Mouse (Mus musculus) lung, embryonic 16.5 days (tissue): Measurements from ENCODE around the gene Fam160b1. TPM values are rescaled to one million over a fixed set of nuclear protein-coding genes. Genes with fewer than 3 reads are reported as not detected.

Experiments
- ATAC-seq: fragments of 200-750 bp; cut with Nextera tagmentation; 2 replicates; pipeline ENCODE4 v1.8.0; 2017; ENCODE audit warnings: low read depth, mild to moderate bottlenecking, moderate library complexity
- H3K27ac ChIP-seq: fragments of 300-500 bp; sonication (generic); 2 replicates; pipeline ENCODE4 v1.5.1; 2014; ENCODE audit warnings: mild to moderate bottlenecking, control low read depth, low read length
- H3K27me3 ChIP-seq: fragments of 300-500 bp; sonication (generic); 2 replicates; pipeline ENCODE4 v1.6.1; 2014; ENCODE audit warnings: low read depth, low read length, mixed read lengths; ENCODE audit not compliant: control insufficient read depth, insufficient read depth
- H3K36me3 ChIP-seq: fragments of 300-500 bp; sonication (generic); 2 replicates; pipeline ENCODE4 v1.6.1; 2014; ENCODE audit warnings: low read length; ENCODE audit not compliant: control insufficient read depth, insufficient read depth
- H3K4me1 ChIP-seq: fragments of 300-500 bp; sonication (generic); replicated peaks from 2 replicates; pipeline ENCODE4 v1.6.1; 2014; ENCODE audit warnings: low read length, mixed read lengths; ENCODE audit not compliant: control insufficient read depth, insufficient read depth
- H3K4me2 ChIP-seq: fragments of 300-500 bp; sonication (generic); 2 replicates; pipeline ENCODE4 v1.6.1; 2014; ENCODE audit warnings: low read depth, low read length, control low read depth
- H3K4me3 ChIP-seq: fragments of 300-500 bp; sonication (generic); 2 replicates; pipeline ENCODE4 v1.5.1; 2014; ENCODE audit warnings: mild to moderate bottlenecking, low read length, control low read depth
- H3K9ac ChIP-seq: fragments of 300-500 bp; sonication (generic); 2 replicates; pipeline ENCODE4 v1.6.1; 2014; ENCODE audit warnings: low read length, control low read depth
- H3K9me3 ChIP-seq: fragments of 300-500 bp; sonication (generic); 2 replicates; pipeline ENCODE4 v1.6.1; 2016; ENCODE audit warnings: low read length; ENCODE audit not compliant: control insufficient read depth
- WGBS: fragments of 180-500 bp; shearing (Covaris S2); extraction: QIAGEN DNeasy Blood & Tissue Kit; methylation state at CpG from one replicate; pipeline ENCODE4 v1.1.7; 2014; 5-methylcytosine and 5-hydroxymethylcytosine counted together
- polyA plus RNA-seq: library from polyadenylated mRNA; unstranded; fragments of >200 nt; fragmentation: Nextera tagmentation; extraction: Ambion mirVana; gene quantifications from 2 replicates; pipeline ENCODE4 v1.2.1, GENCODE M21; 2015

Fam160b1 gene
- polyA plus RNA-seq: 15.0 and 15.5 TPM in 2 replicates

DNA sequence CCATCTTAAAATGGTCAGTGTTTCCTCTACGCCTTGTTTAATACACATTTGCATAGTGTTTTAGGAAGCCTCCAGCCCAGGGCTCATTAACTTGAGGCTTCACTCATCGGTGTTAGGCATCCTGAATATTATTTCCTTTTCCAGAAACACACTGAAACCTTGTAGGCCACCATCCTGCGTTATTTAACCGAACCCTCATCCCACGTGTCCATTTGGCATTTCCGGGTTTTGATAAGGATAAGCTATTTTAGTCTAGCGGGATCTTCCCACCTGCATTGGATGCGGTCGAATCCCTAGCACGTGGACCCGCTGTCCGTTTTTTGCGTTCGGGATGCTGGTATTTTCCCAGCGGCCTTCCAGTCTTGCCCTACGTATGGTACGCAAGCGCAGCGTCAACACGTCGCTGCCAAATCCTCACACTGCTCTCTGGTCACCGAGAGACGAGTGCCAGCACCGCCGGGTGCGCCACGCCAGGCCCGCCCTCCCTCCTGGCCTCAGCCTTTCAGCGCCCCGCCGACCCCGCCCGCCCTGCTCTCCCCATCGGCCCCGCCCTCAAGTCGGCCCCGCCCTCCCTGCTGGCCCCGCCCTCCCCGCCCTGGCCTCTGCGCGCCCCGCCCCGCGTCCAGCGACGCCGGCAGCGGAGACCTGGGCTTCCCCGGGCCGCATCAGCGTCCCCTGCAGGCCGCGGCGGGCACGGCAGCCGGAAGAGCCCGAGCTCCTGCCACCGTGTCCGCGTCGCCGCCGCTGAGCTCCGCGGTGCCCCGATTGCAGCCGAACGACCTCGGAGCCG is at the start of gene Fam160b1:
Fam160b1 (plus strand) TSS at position 340 of the 790 bp plus-strand sequence.
- peak within 1 kb of the TSS; percentile 87 for H3K4me3 ChIP-seq
- peak within 1 kb of the TSS; percentile 99 for H3K9ac ChIP-seq
- H3K27ac ChIP-seq: peak within 1 kb of the TSS; percentile 95
- WGBS: under 1% methylated on average over 33 of the region's 70 CpGs
- no peaks in the 10 kb centered on the region for H3K9me3 ChIP-seq
- no peaks in the 10 kb centered on the region for H3K27me3 ChIP-seq
- peak within 1 kb of the TSS; percentile 73 for H3K4me2 ChIP-seq
- no peaks in the 10 kb centered on the region for H3K36me3 ChIP-seq
- H3K4me1 ChIP-seq: peaks cover 41% of the 10 kb centered on the region
- peak; percentile 88 for ATAC-seq

DNA sequence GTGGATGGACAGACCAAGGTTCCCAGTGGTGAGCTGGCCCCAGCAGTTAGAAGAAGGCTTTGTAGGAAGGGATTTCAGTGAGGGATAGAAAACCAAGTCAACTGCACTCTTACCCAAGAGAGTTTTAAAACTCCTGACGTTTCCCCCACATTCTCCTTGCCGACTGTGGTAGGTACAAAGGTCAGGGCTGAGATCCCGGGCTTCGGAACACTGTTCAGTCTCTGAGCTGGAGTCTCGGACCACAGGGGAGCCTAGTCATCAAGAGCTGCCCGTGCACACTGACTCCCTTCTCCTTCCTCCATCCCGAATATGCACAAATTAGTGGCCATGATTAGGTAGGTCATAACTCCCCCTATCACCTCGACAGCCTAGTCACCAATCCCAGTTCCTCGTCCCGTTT is 47.3 kb upstream of the Fam160b1 start:
- 73% methylated on average over 10 of the region's 10 CpGs for WGBS
- no peak overlapping the region for H3K4me3 ChIP-seq
- H3K9me3 ChIP-seq: no peaks in the 10 kb centered on the region
- no peak overlapping the region for H3K27ac ChIP-seq
- H3K27me3 ChIP-seq: peaks cover 19% of the 10 kb centered on the region
- no peak overlapping the region for H3K9ac ChIP-seq
- H3K4me2 ChIP-seq: no peak overlapping the region
- H3K4me1 ChIP-seq: peaks cover 8% of the 10 kb centered on the region; the same call in 1 of the 2 replicates
- ATAC-seq: no peak
- no peaks in the 10 kb centered on the region for H3K36me3 ChIP-seq

DNA sequence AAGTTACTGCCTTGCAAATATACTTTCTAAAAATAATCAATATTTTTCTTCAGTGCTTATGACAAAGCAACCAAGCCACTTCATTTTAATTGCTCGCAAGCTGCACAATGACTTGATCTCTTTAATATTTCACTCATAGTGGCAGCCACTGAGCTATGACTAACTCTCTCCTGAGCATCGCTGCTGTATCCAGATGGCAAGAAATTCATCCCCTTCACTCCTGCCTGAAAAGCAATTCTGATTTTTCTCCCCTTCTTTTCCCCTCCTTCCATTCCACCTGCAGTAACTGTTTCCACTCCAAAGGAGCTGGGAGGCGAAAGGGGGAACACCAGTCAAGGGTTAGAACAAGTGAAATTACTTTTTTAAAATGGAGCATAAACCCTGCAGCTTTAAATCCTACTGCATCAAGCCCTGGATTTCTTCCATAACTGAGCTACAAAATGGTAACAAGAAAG is 46.6 kb upstream of the Fam160b1 start:
- H3K4me3 ChIP-seq: peak overlapping the region; percentile 65
- WGBS: 69% methylated on average over 3 of the region's 3 CpGs
- no peak for ATAC-seq
- no peaks in the 10 kb centered on the region for H3K9me3 ChIP-seq
- H3K9ac ChIP-seq: no peak overlapping the region
- peaks cover 8% of the 10 kb centered on the region; the same call in 1 of the 2 replicates for H3K4me1 ChIP-seq
- H3K4me2 ChIP-seq: peak overlapping the region; percentile 85
- H3K27me3 ChIP-seq: peaks cover 19% of the 10 kb centered on the region
- no peak overlapping the region for H3K27ac ChIP-seq
- H3K36me3 ChIP-seq: no peaks in the 10 kb centered on the region

DNA sequence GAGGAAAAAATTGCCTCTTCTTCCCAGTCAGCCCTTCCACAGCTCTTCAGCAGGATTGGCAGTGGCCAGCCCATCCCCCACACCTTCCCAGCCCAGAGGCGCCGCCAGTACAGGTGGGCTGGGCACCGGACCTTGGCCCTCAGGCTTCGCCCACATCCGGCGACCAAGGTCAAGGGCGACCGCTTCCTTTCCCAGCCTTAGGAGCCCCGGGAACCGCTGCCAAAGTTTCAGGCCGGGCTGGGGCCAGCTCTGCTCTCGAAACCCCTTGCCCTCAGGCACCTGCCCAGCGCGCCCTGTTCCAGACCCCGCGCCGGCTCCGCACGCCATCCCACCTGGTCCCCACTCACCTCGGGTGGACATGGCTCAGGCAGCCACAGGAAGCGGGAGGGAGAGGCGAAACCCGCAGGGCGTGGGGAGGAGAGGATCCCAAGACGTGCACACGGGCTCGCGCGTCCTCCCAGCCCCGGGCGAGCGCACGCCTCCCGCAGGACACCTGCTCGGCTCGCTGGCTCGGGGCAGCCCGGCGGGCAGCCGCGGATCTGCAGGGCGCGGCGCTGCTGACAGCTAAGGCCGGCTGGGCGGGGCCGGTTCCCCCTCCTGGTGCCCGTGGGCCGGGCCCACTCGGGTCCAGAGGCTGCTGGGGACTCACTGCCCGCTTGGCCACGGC is 46.0 kb upstream of the Fam160b1 start, which contains the start of gene Ablim1:
Ablim1 (minus strand) TSS at position 574 of the 667 bp plus-strand sequence.
- H3K36me3 ChIP-seq: no peaks in the 10 kb centered on the region
- H3K4me3 ChIP-seq: peak within 1 kb of the TSS; percentile 65
- peak within 1 kb of the TSS; percentile 74 for H3K9ac ChIP-seq
- 0 out of 2 replicates have a peak within 1 kb of the TSS, but pooled peaks have one; percentile 20 for H3K27ac ChIP-seq
- H3K27me3 ChIP-seq: peaks cover 19% of the 10 kb centered on the region
- no peaks in the 10 kb centered on the region for H3K9me3 ChIP-seq
- peak; percentile 83 for ATAC-seq
- peak within 1 kb of the TSS; percentile 85 for H3K4me2 ChIP-seq
- WGBS: under 1% methylated on average over 49 of the region's 52 CpGs
- H3K4me1 ChIP-seq: peaks cover 8% of the 10 kb centered on the region; the same call in 1 of the 2 replicates

DNA sequence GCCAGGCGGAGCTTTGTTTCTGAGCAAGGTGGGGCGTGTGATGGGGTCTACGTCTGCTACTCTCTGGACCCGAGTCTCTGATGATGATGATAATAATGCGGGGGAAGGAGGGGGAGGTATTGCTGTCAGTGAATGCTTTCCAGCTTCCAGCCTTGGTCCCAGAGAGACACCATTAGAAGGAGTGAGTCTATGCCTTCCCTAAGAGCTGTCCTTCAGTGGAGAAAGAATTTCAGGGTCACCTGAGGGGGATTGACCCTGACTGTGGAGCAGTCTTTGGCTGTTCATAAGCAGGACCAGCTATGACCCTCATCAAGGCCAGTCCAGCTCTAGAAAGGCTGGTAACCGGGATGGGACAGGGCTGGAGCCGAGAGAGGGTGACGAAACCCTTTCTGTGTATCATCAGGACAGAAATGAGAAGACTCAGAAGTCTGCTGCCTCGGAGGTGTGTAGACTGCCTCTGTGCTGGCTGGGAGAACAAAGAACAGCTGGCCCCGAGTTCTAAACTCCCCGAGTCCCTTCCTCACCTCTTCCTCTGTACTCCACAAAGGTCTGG is 45.4 kb upstream of the Fam160b1 start:
- peaks cover 19% of the 10 kb centered on the region for H3K27me3 ChIP-seq
- peak overlapping the region; percentile 65 for H3K4me3 ChIP-seq
- peaks cover 8% of the 10 kb centered on the region; the same call in 1 of the 2 replicates for H3K4me1 ChIP-seq
- H3K4me2 ChIP-seq: peak overlapping the region; percentile 85
- peak; percentile 34 for ATAC-seq
- H3K27ac ChIP-seq: no peak overlapping the region
- 37% methylated on average over 11 of the region's 11 CpGs for WGBS
- no peaks in the 10 kb centered on the region for H3K36me3 ChIP-seq
- H3K9ac ChIP-seq: peak overlapping the region; percentile 74
- H3K9me3 ChIP-seq: no peaks in the 10 kb centered on the region

DNA sequence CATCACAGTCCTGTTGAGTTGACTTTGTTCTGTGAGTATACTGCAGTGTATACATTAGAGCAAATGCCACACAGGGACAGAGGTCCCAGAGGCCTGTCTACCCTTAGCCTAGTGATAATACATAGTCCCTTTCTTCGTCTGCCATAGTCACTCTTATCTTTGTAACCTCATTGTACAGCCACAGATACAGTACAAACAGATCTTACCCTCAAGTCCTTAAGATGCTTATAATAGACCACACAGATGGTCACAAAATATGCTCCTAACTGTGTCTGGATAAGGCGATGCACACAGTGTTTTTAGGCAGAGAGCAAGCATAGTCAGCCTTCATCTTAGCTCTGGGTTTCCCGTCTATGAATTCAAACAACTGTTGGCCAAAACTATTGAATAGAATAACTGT is 43.9 kb upstream of the Fam160b1 start:
- H3K9ac ChIP-seq: no peak overlapping the region
- H3K36me3 ChIP-seq: no peaks in the 10 kb centered on the region
- no peak overlapping the region for H3K4me3 ChIP-seq
- WGBS: 82% methylated on average over 3 of the region's 3 CpGs
- ATAC-seq: no peak
- no peak overlapping the region for H3K4me2 ChIP-seq
- H3K27me3 ChIP-seq: peaks cover 19% of the 10 kb centered on the region
- no peak overlapping the region for H3K27ac ChIP-seq
- no peaks in the 10 kb centered on the region for H3K9me3 ChIP-seq
- peaks cover 8% of the 10 kb centered on the region; the same call in 1 of the 2 replicates for H3K4me1 ChIP-seq

- Histone ChIP-seq H3K27me3 (peaks cover 2% of the 10 kb centered on the region; the same call in 1 of the 2 replicates), H3K9me3 (no peaks in the 10 kb centered on the region), H3K4me1 (peaks cover under 1% of the 10 kb centered on the region), H3K36me3 (no peaks in the 10 kb centered on the region), H3K4me2 (no peak overlapping the region), H3K9ac (no peak overlapping the region), H3K27ac (no peak overlapping the region), H3K4me3 (no peak overlapping the region)
- ATAC-seq: peak; percentile 58
- 49% methylated on average over 9 of the region's 9 CpGs for WGBS
Measured at GRCm38 (mm10) chr19:57320656-57321382, 39.7 kb upstream of the Fam160b1 start.

- peaks cover 3% of the 10 kb centered on the region for H3K4me1 ChIP-seq
- H3K4me3 ChIP-seq: no peak overlapping the region
- no peaks in the 10 kb centered on the region for H3K9me3 ChIP-seq
- 80% methylated on average over 3 of the region's 3 CpGs for WGBS
- H3K36me3 ChIP-seq: no peaks in the 10 kb centered on the region
- no peak overlapping the region for H3K27ac ChIP-seq
- no peak overlapping the region for H3K9ac ChIP-seq
- H3K27me3 ChIP-seq: peaks cover 2% of the 10 kb centered on the region; the same call in 1 of the 2 replicates
- no peak overlapping the region for H3K4me2 ChIP-seq
- no peak for ATAC-seq
Measured at GRCm38 (mm10) chr19:57321839-57322238, 38.6 kb upstream of the Fam160b1 start.
